Mouse (Mus musculus) forebrain, embryonic 10.5 days (tissue): ENCODE measurements around the gene Tmsb15b2. TPM values are rescaled to one million over a fixed set of nuclear protein-coding genes. Genes with fewer than 3 reads are reported as not detected.
"Not testable (repeated sequence)": the region's sequence is repeated elsewhere in the genome, so short reads cannot be mapped to it uniquely, and the experiment has no call there.

Experiments
- DNase-seq: peaks from one replicate; pipeline ENCODE4 v3.0.0-alpha.2; 2017; ENCODE audit warnings: low spot score; ENCODE audit errors: extremely low spot score
- H3K27ac ChIP-seq: fragments of 300-500 bp; sonication (generic); 2 replicates; pipeline ENCODE4 v1.5.1; 2016; ENCODE audit warnings: mild to moderate bottlenecking
- H3K27me3 ChIP-seq: fragments of 300-500 bp; sonication (generic); 2 replicates; pipeline ENCODE4 v1.6.1; 2016; ENCODE audit warnings: mild to moderate bottlenecking; ENCODE audit not compliant: poor library complexity, severe bottlenecking
- H3K36me3 ChIP-seq: fragments of 300-500 bp; sonication (generic); replicated peaks from 2 replicates; pipeline ENCODE4 v1.6.1; 2016; ENCODE audit warnings: mild to moderate bottlenecking, moderate library complexity
- H3K4me1 ChIP-seq: fragments of 300-500 bp; sonication (generic); 2 replicates; pipeline ENCODE4 v1.6.1; 2016
- H3K4me3 ChIP-seq: fragments of 300-500 bp; sonication (generic); 2 replicates; pipeline ENCODE4 v1.5.1; 2016; ENCODE audit warnings: mild to moderate bottlenecking, moderate library complexity
- H3K9me3 ChIP-seq: fragments of 300-500 bp; sonication (generic); 2 replicates; pipeline ENCODE4 v1.6.1; 2016; ENCODE audit warnings: mild to moderate bottlenecking, moderate library complexity
- WGBS: fragments of 180-500 bp; shearing (Covaris S2); methylation state at CpG from one replicate; pipeline ENCODE4 v1.1.7; 2016; 5-methylcytosine and 5-hydroxymethylcytosine counted together
- polyA plus RNA-seq: library from polyadenylated mRNA; unstranded; fragments of >200 nt; fragmentation: Nextera tagmentation; extraction: Ambion mirVana; gene quantifications from 2 replicates; pipeline ENCODE4 v1.2.1, GENCODE M21; 2016

The Tmsb15b2 gene
- polyA plus RNA-seq, 1 experiment from 2014 or later, result 42.3 TPM

- no peak overlapping the region for H3K27ac ChIP-seq
- no peaks in the 10 kb centered on the region for H3K4me1 ChIP-seq
- H3K36me3 ChIP-seq, result no peaks in the 10 kb centered on the region
- no peaks in the 10 kb centered on the region for H3K27me3 ChIP-seq
- DNase-seq, result no peak
- no peak overlapping the region for H3K4me3 ChIP-seq
- 38% methylated on average over 2 of the region's 2 CpGs for WGBS
- H3K9me3 ChIP-seq, result no peaks in the 10 kb centered on the region
Measured at GRCm38 (mm10) chrX:136959688-136960087, 15.6 kb downstream of the Tmsb15b2 start.

- not testable (repeated sequence) for H3K27ac ChIP-seq, H3K36me3 ChIP-seq, H3K4me1 ChIP-seq, H3K9me3 ChIP-seq, DNase-seq, H3K27me3 ChIP-seq
- WGBS, result 58% methylated on average over 5 of the region's 5 CpGs
- H3K4me3 ChIP-seq, result peak overlapping the region; percentile 46
Measured at GRCm38 (mm10) chrX:136958300-136958699, 17.0 kb downstream of the Tmsb15b2 start.

- WGBS, result 24% methylated on average over 13 of the region's 13 CpGs
- peak; percentile 61 for DNase-seq
- H3K9me3 ChIP-seq, H3K27me3 ChIP-seq, H3K27ac ChIP-seq, H3K36me3 ChIP-seq, H3K4me1 ChIP-seq: not testable (repeated sequence)
- peak overlapping the region; percentile 46 for H3K4me3 ChIP-seq
Measured at GRCm38 (mm10) chrX:136957583-136958279, 17.6 kb downstream of the Tmsb15b2 start.

GRCm38 (mm10) chrX:136937985-136938384 is 37.3 kb downstream of the Tmsb15b2 start:
- no peaks in the 10 kb centered on the region for H3K36me3 ChIP-seq
- no peaks in the 10 kb centered on the region for H3K4me1 ChIP-seq
- WGBS, result 70% methylated on average over 3 of the region's 3 CpGs

GRCm38 (mm10) chrX:136927031-136927430 is 48.3 kb downstream of the Tmsb15b2 start, which contains the start of gene H2bfm:
TSS of gene H2bfm (plus strand) at chrX:136927325.
- H3K9me3 ChIP-seq, result peaks cover 10% of the 10 kb centered on the region
- H3K36me3 ChIP-seq, result no peaks in the 10 kb centered on the region
- no peak for DNase-seq
- no peak within 1 kb of the TSS for H3K4me3 ChIP-seq
- H3K27me3 ChIP-seq, result no peaks in the 10 kb centered on the region
- H3K4me1 ChIP-seq, result no peaks in the 10 kb centered on the region
- no peak within 1 kb of the TSS for H3K27ac ChIP-seq
- 93% methylated on average over 14 of the region's 14 CpGs for WGBS

More at GRCm38 (mm10) chrX:136937985-136938384, 37.3 kb downstream of the Tmsb15b2 start:
- H3K9me3 ChIP-seq, result no peaks in the 10 kb centered on the region
- no peak overlapping the region for H3K4me3 ChIP-seq
- no peak for DNase-seq
- H3K27ac ChIP-seq, result no peak overlapping the region
- no peaks in the 10 kb centered on the region for H3K27me3 ChIP-seq

GRCm38 (mm10) chrX:136925863-136926262 is 49.4 kb downstream of the Tmsb15b2 start:
- H3K4me3 ChIP-seq, result no peak overlapping the region
- no peak for DNase-seq
- H3K9me3 ChIP-seq, result peaks cover 10% of the 10 kb centered on the region
- no peaks in the 10 kb centered on the region for H3K4me1 ChIP-seq
- H3K27me3 ChIP-seq, result no peaks in the 10 kb centered on the region
- H3K27ac ChIP-seq, result no peak overlapping the region
- H3K36me3 ChIP-seq, result no peaks in the 10 kb centered on the region

Other genes starting within 250 kb of the Tmsb15b2 start
- 557 and 569 TPM in 2 replicates for gene Morf4l2, start 231.8 kb downstream of the Tmsb15b2 start, polyA plus RNA-seq
- gene Glra4, start 195.4 kb downstream of the Tmsb15b2 start, polyA plus RNA-seq, result 0.12 and 0.16 TPM in 2 replicates
- gene Plp1, start 152.8 kb downstream of the Tmsb15b2 start, polyA plus RNA-seq, result 4.5 TPM in 2 replicates
- gene Rab9b, start 106.7 kb downstream of the Tmsb15b2 start, polyA plus RNA-seq, result 0.34 and 0.63 TPM in 2 replicates
- gene H2bfm, start 48.2 kb downstream of the Tmsb15b2 start, polyA plus RNA-seq, result not detected in 2 replicates
- 3.2 and 5.6 TPM in 2 replicates for gene Tmsb15l, start 1.4 kb upstream of the Tmsb15b2 start, polyA plus RNA-seq
- 16.3 and 17.4 TPM in 2 replicates for gene Tmsb15b1, start 1.4 kb upstream of the Tmsb15b2 start, polyA plus RNA-seq
- 53.7 and 62.2 TPM in 2 replicates for gene Zcchc18, start 17.7 kb upstream of the Tmsb15b2 start, polyA plus RNA-seq
- gene Slc25a53, start 62.8 kb upstream of the Tmsb15b2 start, polyA plus RNA-seq, result 11.1 and 12.3 TPM in 2 replicates
- 15.5 and 17.2 TPM in 2 replicates for gene Fam199x, start 74.1 kb upstream of the Tmsb15b2 start, polyA plus RNA-seq
- not detected in 2 replicates for gene Esx1, start 146.6 kb upstream of the Tmsb15b2 start, polyA plus RNA-seq